Mouse (Mus musculus): ENCODE measurements around the gene Vamp2. TPM values are rescaled to one million over a fixed set of nuclear protein-coding genes. Genes with fewer than 3 reads are reported as not detected.

Vamp2 gene
- polyA plus RNA-seq, 1 experiment from 2014 or later: 43.0 TPM

DNA sequence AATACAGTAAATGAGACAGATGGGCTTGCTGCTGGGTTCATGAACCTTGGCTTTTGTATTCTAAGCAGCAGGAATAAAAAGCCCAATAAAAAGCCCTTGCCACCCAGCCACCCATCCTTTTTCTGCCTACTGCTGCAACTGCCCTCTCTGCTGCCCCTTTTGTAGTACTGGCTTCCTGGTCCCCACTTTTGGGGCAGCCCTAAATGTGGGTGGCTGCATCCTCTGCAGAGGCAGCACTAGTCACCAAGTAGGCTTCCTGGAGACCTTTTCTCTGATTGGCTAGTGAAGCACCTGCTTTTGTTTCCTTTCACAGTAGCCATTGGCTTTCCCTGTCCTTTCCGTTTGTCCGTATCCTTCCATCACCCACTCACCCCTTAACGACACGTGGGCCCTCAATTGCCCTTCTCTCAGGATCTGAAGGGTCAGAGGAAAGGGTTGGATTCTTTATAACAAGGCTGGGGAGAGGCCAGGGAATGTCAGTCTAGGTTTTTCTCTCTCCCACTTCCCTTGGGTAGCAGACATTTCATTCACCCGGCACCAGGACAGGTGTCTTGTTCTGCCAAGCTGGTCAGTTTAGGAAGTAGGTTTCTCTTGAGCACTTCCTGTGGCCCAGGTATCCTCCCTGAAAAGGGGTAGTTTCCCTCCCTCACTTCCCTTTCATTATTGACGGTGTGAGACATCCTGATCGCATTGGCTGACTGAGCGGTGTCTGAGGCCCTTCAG is 9.9 kb downstream of the Vamp2 start:
- DNase-seq (ENCODE audit: low spot score) (no peak), ATAC-seq (ENCODE audit: low FRiP score, low TSS enrichment) (no peak)
- Histone ChIP-seq H3K27me3 (ENCODE audit: control insufficient read depth, insufficient read depth, low read length) (no peaks in the 10 kb centered on the region), H3K27ac (replicated peaks) (peak overlapping the region; percentile 100), H3K9me3 (ENCODE audit: control insufficient read depth, low read length) (no peaks in the 10 kb centered on the region), H3K4me2 (replicated peaks; ENCODE audit: low read depth) (peak overlapping the region; percentile 70), H3K9ac (ENCODE audit: low read length) (peak overlapping the region; percentile 78), H3K36me3 (ENCODE audit: control insufficient read depth, insufficient read depth, low read length) (peaks cover 31% of the 10 kb centered on the region), H3K4me3 (ENCODE audit: low read depth, low read length) (peak overlapping the region; percentile 91), H3K4me1 (replicated peaks; ENCODE audit: control insufficient read depth, insufficient read depth) (peaks cover 8% of the 10 kb centered on the region)
- TF ChIP-seq EP300 (optimal IDR thresholded peaks at IDR 0.05) (no peak), CTCF (IDR thresholded peaks at IDR 0.05; ENCODE audit: low read depth) (no peak)
- 27% methylated on average over 8 of the region's 8 CpGs for WGBS

DNA sequence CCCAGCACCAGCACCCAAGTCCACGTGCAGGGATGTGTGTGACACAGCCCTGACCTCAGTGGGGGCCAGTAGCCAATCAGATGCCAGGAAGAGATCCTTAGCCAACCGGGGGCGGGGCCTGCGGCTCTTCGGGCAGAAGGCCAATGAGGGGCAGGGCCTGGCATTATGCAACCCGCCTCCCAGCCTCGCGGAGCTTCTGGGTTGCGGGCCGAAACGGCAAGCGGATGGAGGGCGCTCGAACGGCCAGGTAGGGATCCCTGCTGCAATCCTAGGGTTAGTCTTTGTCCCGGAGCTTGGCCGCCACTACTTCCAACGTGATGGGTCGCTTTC is 10.4 kb downstream of the Vamp2 start:
- Histone ChIP-seq H3K36me3 (ENCODE audit: control insufficient read depth, insufficient read depth, low read length) (peaks cover 36% of the 10 kb centered on the region), H3K9ac (ENCODE audit: low read length) (peak overlapping the region; percentile 78), H3K27me3 (ENCODE audit: control insufficient read depth, insufficient read depth, low read length) (no peaks in the 10 kb centered on the region), H3K4me1 (replicated peaks; ENCODE audit: control insufficient read depth, insufficient read depth) (peaks cover 8% of the 10 kb centered on the region), H3K9me3 (ENCODE audit: control insufficient read depth, low read length) (no peaks in the 10 kb centered on the region), H3K4me2 (replicated peaks; ENCODE audit: low read depth) (peak overlapping the region; percentile 70), H3K4me3 (ENCODE audit: low read depth, low read length) (peak overlapping the region; percentile 91), H3K27ac (replicated peaks) (peak overlapping the region; percentile 100)
- peak; percentile 46 for ATAC-seq (ENCODE audit: low FRiP score, low TSS enrichment)
- TF ChIP-seq EP300 (optimal IDR thresholded peaks at IDR 0.05): no peak
- TF ChIP-seq CTCF (IDR thresholded peaks at IDR 0.05; ENCODE audit: low read depth): peak; percentile 22; the same call in 1 of the 2 replicates
- peak; percentile 98 for DNase-seq (ENCODE audit: low spot score)
- under 1% methylated on average over 19 of the region's 19 CpGs for WGBS

DNA sequence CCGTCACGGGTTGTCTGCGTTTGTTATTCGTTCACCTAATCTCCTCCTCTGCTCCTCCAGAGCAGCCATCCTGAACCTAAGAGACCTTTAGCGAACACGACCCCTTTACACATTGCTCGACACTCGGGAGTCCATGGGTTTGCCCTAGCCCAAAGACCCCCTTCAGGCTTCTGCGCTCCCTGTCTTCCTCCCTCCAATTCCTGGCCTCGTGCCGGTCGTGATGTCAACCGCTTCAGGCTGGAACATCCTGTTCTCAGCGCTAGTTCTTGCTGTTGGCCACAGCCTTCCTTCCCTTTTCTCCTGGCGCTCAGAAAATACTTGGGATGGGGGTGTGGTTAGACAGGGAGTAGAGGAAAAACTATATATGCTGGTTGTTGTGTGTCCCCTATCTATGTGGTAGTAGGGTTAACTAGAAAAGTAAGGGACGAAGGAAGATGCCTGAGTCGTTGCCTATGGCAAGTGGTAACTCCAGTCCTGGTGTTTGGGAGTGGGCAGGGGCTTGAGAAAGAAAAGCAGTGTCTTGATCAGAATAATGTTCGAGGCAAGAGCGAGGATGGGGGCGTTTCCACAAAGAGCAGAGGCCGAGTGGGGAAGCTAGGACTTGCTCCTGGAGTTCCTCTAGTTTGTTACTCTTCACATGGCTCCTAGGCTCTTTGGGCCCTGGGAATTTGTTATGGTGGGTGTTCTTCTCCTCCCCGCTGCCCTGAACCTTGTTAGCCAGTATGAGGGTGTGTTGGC is 11.1 kb downstream of the Vamp2 start:
- Histone ChIP-seq H3K4me3 (ENCODE audit: low read depth, low read length) (peak overlapping the region; percentile 91), H3K27me3 (ENCODE audit: control insufficient read depth, insufficient read depth, low read length) (no peaks in the 10 kb centered on the region), H3K36me3 (ENCODE audit: control insufficient read depth, insufficient read depth, low read length) (peaks cover 43% of the 10 kb centered on the region), H3K4me1 (replicated peaks; ENCODE audit: control insufficient read depth, insufficient read depth) (peaks cover 8% of the 10 kb centered on the region), H3K27ac (replicated peaks) (peak overlapping the region; percentile 100), H3K9me3 (ENCODE audit: control insufficient read depth, low read length) (no peaks in the 10 kb centered on the region), H3K9ac (ENCODE audit: low read length) (peak overlapping the region; percentile 77), H3K4me2 (replicated peaks; ENCODE audit: low read depth) (peak overlapping the region; percentile 70)
- 2% methylated on average over 22 of the region's 22 CpGs for WGBS
- ATAC-seq (ENCODE audit: low FRiP score, low TSS enrichment): no peak
- DNase-seq (ENCODE audit: low spot score): peak; percentile 72
- TF ChIP-seq CTCF (IDR thresholded peaks at IDR 0.05; ENCODE audit: low read depth) (no peak), EP300 (optimal IDR thresholded peaks at IDR 0.05) (peak; percentile 77)

- DNase-seq (ENCODE audit: low spot score): peak; percentile 91
- peaks cover 48% of the 10 kb centered on the region for H3K36me3 ChIP-seq (ENCODE audit: control insufficient read depth, insufficient read depth, low read length)
- peak overlapping the region; percentile 77 for H3K9ac ChIP-seq (ENCODE audit: low read length)
- H3K4me3 ChIP-seq (ENCODE audit: low read depth, low read length): peak overlapping the region; percentile 91
- peaks cover 8% of the 10 kb centered on the region for H3K4me1 ChIP-seq (replicated peaks; ENCODE audit: control insufficient read depth, insufficient read depth)
- H3K9me3 ChIP-seq (ENCODE audit: control insufficient read depth, low read length): no peaks in the 10 kb centered on the region
- WGBS: under 1% methylated on average over 23 of the region's 23 CpGs
- peak; percentile 5; the same call in 1 of the 2 replicates for ATAC-seq (ENCODE audit: low FRiP score, low TSS enrichment)
- H3K27me3 ChIP-seq (ENCODE audit: control insufficient read depth, insufficient read depth, low read length): no peaks in the 10 kb centered on the region
- TF ChIP-seq EP300 (optimal IDR thresholded peaks at IDR 0.05): no peak
- peak; percentile 51 for TF ChIP-seq CTCF (IDR thresholded peaks at IDR 0.05; ENCODE audit: low read depth)
- peak overlapping the region; percentile 70 for H3K4me2 ChIP-seq (replicated peaks; ENCODE audit: low read depth)
- H3K27ac ChIP-seq (replicated peaks): peak overlapping the region; percentile 100
These were observed 11.6 kb downstream of the Vamp2 start for GRCm38 (mm10) chr11:69099915-69100345.

GRCm38 (mm10) chr11:69100639-69101360 is 12.5 kb downstream of the Vamp2 start:
- no peaks in the 10 kb centered on the region for H3K9me3 ChIP-seq (ENCODE audit: control insufficient read depth, low read length)
- no peak for ATAC-seq (ENCODE audit: low FRiP score, low TSS enrichment)
- no peak for DNase-seq (ENCODE audit: low spot score)
- H3K4me1 ChIP-seq (replicated peaks; ENCODE audit: control insufficient read depth, insufficient read depth): peaks cover 8% of the 10 kb centered on the region
- H3K36me3 ChIP-seq (ENCODE audit: control insufficient read depth, insufficient read depth, low read length): peaks cover 57% of the 10 kb centered on the region
- no peak overlapping the region for H3K9ac ChIP-seq (ENCODE audit: low read length)
- no peak overlapping the region; the same call in 1 of the 2 replicates for H3K27ac ChIP-seq (replicated peaks)
- peak overlapping the region; percentile 91 for H3K4me3 ChIP-seq (ENCODE audit: low read depth, low read length)
- no peaks in the 10 kb centered on the region for H3K27me3 ChIP-seq (ENCODE audit: control insufficient read depth, insufficient read depth, low read length)
- 91% methylated on average over 20 of the region's 20 CpGs for WGBS
- peak overlapping the region; percentile 70; the same call in 1 of the 2 replicates for H3K4me2 ChIP-seq (replicated peaks; ENCODE audit: low read depth)
- no peak for TF ChIP-seq EP300 (optimal IDR thresholded peaks at IDR 0.05)
- no peak for TF ChIP-seq CTCF (IDR thresholded peaks at IDR 0.05; ENCODE audit: low read depth)

All from stomach, postnatal 0 days (tissue).